ENCODE assay signal across 11 mouse cellular contexts in genomic region chr15:25844771-25845170, GRCm38 (mm10). TPM values are rescaled to one million over a fixed set of nuclear protein-coding genes. Genes with fewer than 3 reads are reported as not detected.
A peak's percentile ranks its signal among the peaks of the same experiment; 100 is the strongest.
DNase-seq lines count a peak whose midpoint lies in the region; ATAC-seq lines count a peak whose summit lies in the region.
"Had no signal": no experiment of that assay in that cellular context is flagged by ENCODE, and none has a peak within 500 bp of the region (broad histone marks: within the 10 kb centered on the region; RNA-seq: fewer than 3 reads in every experiment).

No protein-coding gene starts in this region.

- no peaks in the 10 kb centered on the region for H3K9me3 ChIP-seq in hindbrain, embryonic 14.5 days (ENCODE audit: control insufficient read depth, low read length)
- no peaks in the 10 kb centered on the region; the same call in 1 of the 2 replicates for H3K9me3 ChIP-seq in hindbrain, embryonic 12.5 days (replicated peaks)
- H3K9me3 ChIP-seq in neural tube, embryonic 12.5 days: no peaks in the 10 kb centered on the region
- H3K9me3 ChIP-seq in hindbrain, embryonic 16.5 days (ENCODE audit: control insufficient read depth, low read length): no peaks in the 10 kb centered on the region
- H3K9me3 ChIP-seq in neural tube, embryonic 15.5 days (replicated peaks): no peaks in the 10 kb centered on the region

- H3K27me3 ChIP-seq in hindbrain, embryonic 14.5 days (ENCODE audit: control insufficient read depth, insufficient read depth, low read length): no peaks in the 10 kb centered on the region
- peaks cover 24% of the 10 kb centered on the region for H3K27me3 ChIP-seq in hindbrain, embryonic 12.5 days
- H3K27me3 ChIP-seq in neural tube, embryonic 12.5 days (replicated peaks): peaks cover 13% of the 10 kb centered on the region
- H3K27me3 ChIP-seq in hindbrain, embryonic 16.5 days (replicated peaks; ENCODE audit: control insufficient read depth, insufficient read depth, low read length): 0 out of 2 replicates have a peak, but pooled peaks cover 3% of the 10 kb centered on the region
- peaks cover 7% of the 10 kb centered on the region; the same call in 1 of the 2 replicates for H3K27me3 ChIP-seq in neural tube, embryonic 15.5 days (replicated peaks)

- DNase-seq in hindbrain, embryonic 14.5 days (ENCODE audit: low spot score): no peak
- no peak for DNase-seq in neural tube, embryonic 10.5 days (ENCODE audit: extremely low spot score, low spot score)
- DNase-seq in cerebellum, adult 11-12 months: no peak
- DNase-seq: retina, postnatal 1 day had no signal

- H3K4me2 ChIP-seq in hindbrain, embryonic 14.5 days (replicated peaks): peak overlapping the region; percentile 88
- no peak overlapping the region for H3K4me2 ChIP-seq in hindbrain, embryonic 12.5 days (replicated peaks)
- H3K4me2 ChIP-seq in neural tube, embryonic 12.5 days (replicated peaks): 0 out of 2 replicates have a peak overlapping the region, but pooled peaks have one; percentile 96
- peak overlapping the region; percentile 97 for H3K4me2 ChIP-seq in hindbrain, embryonic 16.5 days (ENCODE audit: low read length)
- H3K4me2 ChIP-seq in neural tube, embryonic 15.5 days: peak overlapping the region; percentile 96
- H3K4me2 ChIP-seq: liver, embryonic 11.5 days had no signal

- peak overlapping the region; percentile 88; the same call in 1 of the 2 replicates for H3K4me3 ChIP-seq in hindbrain, embryonic 14.5 days (replicated peaks; ENCODE audit: low read length)
- H3K4me3 ChIP-seq in hindbrain, embryonic 12.5 days: no peak overlapping the region
- H3K4me3 ChIP-seq in neural tube, embryonic 12.5 days: no peak overlapping the region
- H3K4me3 ChIP-seq in hindbrain, embryonic 16.5 days (ENCODE audit: low read length): peak overlapping the region; percentile 96
- H3K4me3 ChIP-seq in neural tube, embryonic 15.5 days (replicated peaks): peak overlapping the region; percentile 77

- no peaks in the 10 kb centered on the region for H3K36me3 ChIP-seq in hindbrain, embryonic 14.5 days (replicated peaks; ENCODE audit: control insufficient read depth, insufficient read depth)
- H3K36me3 ChIP-seq in hindbrain, embryonic 12.5 days: no peaks in the 10 kb centered on the region
- no peaks in the 10 kb centered on the region for H3K36me3 ChIP-seq in neural tube, embryonic 12.5 days
- no peaks in the 10 kb centered on the region for H3K36me3 ChIP-seq in hindbrain, embryonic 16.5 days (ENCODE audit: control insufficient read depth, insufficient read depth, low read length)
- H3K36me3 ChIP-seq in neural tube, embryonic 15.5 days: no peaks in the 10 kb centered on the region

- no peak overlapping the region for H3K27ac ChIP-seq in hindbrain, embryonic 14.5 days
- no peak overlapping the region for H3K27ac ChIP-seq in hindbrain, embryonic 12.5 days
- no peak overlapping the region for H3K27ac ChIP-seq in neural tube, embryonic 12.5 days
- no peak overlapping the region for H3K27ac ChIP-seq in hindbrain, embryonic 16.5 days (ENCODE audit: low read depth, low read length)
- H3K27ac ChIP-seq in neural tube, embryonic 15.5 days (replicated peaks): no peak overlapping the region

- no peak for ATAC-seq in hindbrain, embryonic 14.5 days (ENCODE audit: low FRiP score)
- no peak for ATAC-seq in hindbrain, embryonic 12.5 days (ENCODE audit: low FRiP score)
- ATAC-seq in neural tube, embryonic 12.5 days (ENCODE audit: low FRiP score, low read depth): no peak
- ATAC-seq in hindbrain, embryonic 16.5 days: no peak
- ATAC-seq in neural tube, embryonic 15.5 days (ENCODE audit: low FRiP score): no peak
- ATAC-seq: activated CD4-positive, CD25-positive, alpha-beta regulatory T cell, adult 4 months; intestine, embryonic 16.5 days had no signal

- 67% methylated on average over 4 of the region's 4 CpGs for WGBS in hindbrain, embryonic 14.5 days
- WGBS in hindbrain, embryonic 12.5 days: 56% methylated on average over 4 of the region's 4 CpGs
- WGBS in neural tube, embryonic 12.5 days: 55% methylated on average over 4 of the region's 4 CpGs
- WGBS in hindbrain, embryonic 16.5 days: 68% methylated on average over 4 of the region's 4 CpGs
- WGBS in neural tube, embryonic 15.5 days: 76% methylated on average over 4 of the region's 4 CpGs

- H3K4me1 ChIP-seq in hindbrain, embryonic 14.5 days (replicated peaks; ENCODE audit: control insufficient read depth, insufficient read depth, low read length): peaks cover 5% of the 10 kb centered on the region; the same call in 1 of the 2 replicates
- H3K4me1 ChIP-seq in hindbrain, embryonic 12.5 days: peaks cover 10% of the 10 kb centered on the region
- H3K4me1 ChIP-seq in neural tube, embryonic 12.5 days: peaks cover 8% of the 10 kb centered on the region
- H3K4me1 ChIP-seq in hindbrain, embryonic 16.5 days (ENCODE audit: control insufficient read depth, insufficient read depth, low read depth, low read length): peaks cover 17% of the 10 kb centered on the region
- peaks cover 19% of the 10 kb centered on the region for H3K4me1 ChIP-seq in neural tube, embryonic 15.5 days

- no peak overlapping the region for H3K9ac ChIP-seq in hindbrain, embryonic 14.5 days
- no peak overlapping the region for H3K9ac ChIP-seq in hindbrain, embryonic 12.5 days
- H3K9ac ChIP-seq in neural tube, embryonic 12.5 days: no peak overlapping the region
- H3K9ac ChIP-seq in hindbrain, embryonic 16.5 days (ENCODE audit: low read depth, low read length): no peak overlapping the region
- H3K9ac ChIP-seq in neural tube, embryonic 15.5 days (replicated peaks): no peak overlapping the region

RNA-seq across cellular contexts. Expression of gene Retreg1, which starts 1.8 kb away (rescaled TPM):
- 15.3 and 19.7 TPM in 2 replicates for polyA plus RNA-seq in hindbrain, embryonic 14.5 days (2014; fragmentation: Nextera tagmentation; extraction: Ambion mirVana)
- 4.5 and 4.7 TPM in 2 replicates for polyA plus RNA-seq in hindbrain, embryonic 12.5 days (2016; fragmentation: Nextera tagmentation; extraction: Ambion mirVana)
- polyA plus RNA-seq in neural tube, embryonic 12.5 days (2016; fragmentation: Nextera tagmentation; extraction: Ambion mirVana): 6.3 and 7.1 TPM in 2 replicates
- 16.5 and 19.0 TPM in 2 replicates for polyA plus RNA-seq in hindbrain, embryonic 16.5 days (2015; fragmentation: Nextera tagmentation; extraction: Ambion mirVana)
- polyA plus RNA-seq in neural tube, embryonic 15.5 days (2015; fragmentation: Nextera tagmentation; extraction: Ambion mirVana): 15.8 and 16.2 TPM in 2 replicates

Comparison
In these comparisons a context has a peak if more than half of its experiments do, and no peak if none do; other contexts are left out.
1. H3K4me3 ChIP-seq: peak in hindbrain, embryonic 14.5 days (single experiment), hindbrain, embryonic 16.5 days (single experiment) and neural tube, embryonic 15.5 days (single experiment); none in hindbrain, embryonic 12.5 days (single experiment) and neural tube, embryonic 12.5 days (single experiment).